In the genomic region with DNA sequence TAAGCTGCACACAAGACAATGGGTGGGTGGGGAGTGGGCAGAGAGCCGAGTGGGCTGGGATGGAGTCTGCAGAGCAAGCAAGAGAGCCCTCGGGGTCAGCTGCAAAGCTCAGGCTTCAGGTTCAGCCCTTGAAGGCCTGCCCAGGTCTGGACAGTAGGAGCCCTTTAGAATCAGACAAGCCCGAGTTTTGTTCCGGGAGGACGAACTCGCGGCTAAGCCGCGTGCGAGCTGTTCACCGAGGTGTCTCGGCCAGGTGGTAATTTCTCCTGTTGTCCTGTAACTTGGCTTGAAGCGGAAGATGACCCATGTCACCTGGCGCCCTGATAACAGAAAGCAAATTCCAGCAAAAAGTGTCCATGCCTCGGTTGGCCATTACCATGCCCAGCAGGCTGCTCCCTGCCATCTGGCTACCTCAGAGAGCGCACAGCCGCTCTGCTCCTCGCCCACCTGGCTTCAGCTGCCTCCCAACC, we compare ENCODE assay signal across 13 mouse cellular contexts.
DNase-seq lines count a peak whose midpoint lies in the region; ATAC-seq lines count a peak whose summit lies in the region.
"Had no signal": no experiment of that assay in that cellular context is flagged by ENCODE, and none has a peak within 500 bp of the region (broad histone marks: within the 10 kb centered on the region; RNA-seq: fewer than 3 reads in every experiment).

No protein-coding gene starts in this region.

- WGBS in midbrain, embryonic 10.5 days, result 91% methylated on average over 18 of the region's 18 CpGs
- WGBS in midbrain, embryonic 13.5 days, result 83% methylated on average over 18 of the region's 18 CpGs
- WGBS in intestine, embryonic 16.5 days, result 86% methylated on average over 18 of the region's 18 CpGs

- no peak overlapping the region for H3K4me2 ChIP-seq in midbrain, embryonic 13.5 days (replicated peaks)
- no peak overlapping the region for H3K4me2 ChIP-seq in intestine, embryonic 16.5 days (ENCODE audit: low read depth, low read length)
- H3K4me2 ChIP-seq: lung, embryonic 14.5 days had no signal

- peaks cover 40% of the 10 kb centered on the region for H3K4me1 ChIP-seq in midbrain, embryonic 10.5 days
- peaks cover 16% of the 10 kb centered on the region for H3K4me1 ChIP-seq in midbrain, embryonic 13.5 days (replicated peaks)
- H3K4me1 ChIP-seq in intestine, embryonic 16.5 days (ENCODE audit: control insufficient read depth, insufficient read depth, low read length), result no peaks in the 10 kb centered on the region

- peak overlapping the region; percentile 71 for H3K27ac ChIP-seq in midbrain, embryonic 10.5 days (replicated peaks)
- no peak overlapping the region for H3K27ac ChIP-seq in midbrain, embryonic 13.5 days
- H3K27ac ChIP-seq in intestine, embryonic 16.5 days (ENCODE audit: low read length), result no peak overlapping the region

- H3K4me3 ChIP-seq in midbrain, embryonic 10.5 days, result no peak overlapping the region
- H3K4me3 ChIP-seq in midbrain, embryonic 13.5 days (replicated peaks), result no peak overlapping the region
- H3K4me3 ChIP-seq in intestine, embryonic 16.5 days (ENCODE audit: low read length), result no peak overlapping the region

- no peaks in the 10 kb centered on the region for H3K9me3 ChIP-seq in midbrain, embryonic 10.5 days (replicated peaks)
- no peaks in the 10 kb centered on the region for H3K9me3 ChIP-seq in midbrain, embryonic 13.5 days
- H3K9me3 ChIP-seq in intestine, embryonic 16.5 days (ENCODE audit: control insufficient read depth, low read length), result no peaks in the 10 kb centered on the region

- H3K9ac ChIP-seq in midbrain, embryonic 13.5 days (replicated peaks), result no peak overlapping the region
- no peak overlapping the region for H3K9ac ChIP-seq in intestine, embryonic 16.5 days (ENCODE audit: low read depth, low read length)
- H3K9ac ChIP-seq: lung, embryonic 14.5 days had no signal

- peak; percentile 19 for DNase-seq in heart, adult 8-10 months (ENCODE audit: low spot score)
- no peak for DNase-seq in heart, postnatal 25 days (ENCODE audit: low spot score)
- no peak for DNase-seq in midbrain, embryonic 10.5 days (ENCODE audit: low spot score)
- DNase-seq in cerebellum, adult 8-10 months, result peak; percentile 94
- peak; percentile 17 to 42 for DNase-seq in heart, postnatal 14 days
- no peak for DNase-seq in spleen, adult 18-20 months
- DNase-seq: adrenal gland, adult 8-10 months; B cell, adult 2 months; liver; lung, embryonic 14.5 days; right cerebral cortex, postnatal 14 days had no signal

- no peak for ATAC-seq in midbrain, embryonic 13.5 days
- ATAC-seq in intestine, embryonic 16.5 days, result no peak

- no peaks in the 10 kb centered on the region for H3K36me3 ChIP-seq in midbrain, embryonic 10.5 days
- no peaks in the 10 kb centered on the region for H3K36me3 ChIP-seq in midbrain, embryonic 13.5 days
- H3K36me3 ChIP-seq in intestine, embryonic 16.5 days (ENCODE audit: control insufficient read depth, insufficient read depth, low read length), result no peaks in the 10 kb centered on the region

- H3K27me3 ChIP-seq in midbrain, embryonic 10.5 days (ENCODE audit: low read depth, poor library complexity, severe bottlenecking), result no peaks in the 10 kb centered on the region; the same call in 1 of the 2 replicates
- no peaks in the 10 kb centered on the region for H3K27me3 ChIP-seq in midbrain, embryonic 13.5 days
- H3K27me3 ChIP-seq in intestine, embryonic 16.5 days (replicated peaks; ENCODE audit: control insufficient read depth, insufficient read depth, low read length), result no peaks in the 10 kb centered on the region

- intact Hi-C loops in heart, postnatal 25 days (cut with DNase I), result loop anchor here (5.0 kb wide), 1 partner anchor 76 kb away; no protein-coding TSS in a partner anchor
- intact Hi-C loops in heart, postnatal 14 days (cut with DNase I), result no loop called here

Comparison
In these comparisons a context has a peak if more than half of its experiments do, and no peak if none do; other contexts are left out.
1. DNase-seq: peak in heart, adult 8-10 months (single experiment), cerebellum, adult 8-10 months (single experiment) and heart, postnatal 14 days (2 of 2); none in heart, postnatal 25 days (single experiment), midbrain, embryonic 10.5 days (single experiment) and spleen, adult 18-20 months (0 of 2).